Comparison of ENCODE assay signal across 8 mouse cellular contexts in the genomic region with DNA sequence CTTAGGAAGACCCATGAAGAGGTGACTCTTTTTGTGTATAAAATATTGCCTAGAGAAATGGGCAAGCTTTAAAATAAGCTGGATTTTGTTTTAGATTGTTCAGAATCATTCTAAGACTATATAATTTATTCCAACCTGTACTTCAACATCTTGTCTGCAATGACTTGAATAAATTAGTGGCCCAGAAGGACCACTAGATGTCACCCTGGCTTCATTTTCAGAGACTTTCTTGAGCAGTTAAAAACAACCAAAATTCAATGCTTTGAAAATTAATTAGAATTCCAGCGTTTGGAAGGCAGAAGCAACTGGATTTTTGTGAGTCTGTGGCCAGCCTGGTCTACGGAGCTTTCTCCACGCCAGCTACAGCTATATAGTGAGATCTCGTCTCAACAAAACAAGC. TPM values are rescaled to one million over a fixed set of nuclear protein-coding genes. Genes with fewer than 3 reads are reported as not detected.
DNase-seq lines count a peak whose midpoint lies in the region; ATAC-seq and TF ChIP-seq lines count a peak whose summit lies in the region.

No protein-coding gene starts in this region.

- H3K9me3 ChIP-seq in forebrain, embryonic 14.5 days (replicated peaks; ENCODE audit: control insufficient read depth, low read length) = no peaks in the 10 kb centered on the region
- H3K9me3 ChIP-seq in forebrain, embryonic 12.5 days = no peaks in the 10 kb centered on the region
- no peaks in the 10 kb centered on the region for H3K9me3 ChIP-seq in liver, postnatal 0 days (ENCODE audit: low read length)
- no peaks in the 10 kb centered on the region for H3K9me3 ChIP-seq in liver, embryonic 12.5 days (replicated peaks)

- TF ChIP-seq EP300 in liver, postnatal 0 days (IDR thresholded peaks at IDR 0.05; ENCODE audit: low read depth) = peak; percentile 23; the same call in 1 of the 2 replicates

- intact Hi-C loops in left cerebral cortex, postnatal 4 days (cut with DNase I) = loop anchor here (10.0 kb wide), 1 partner anchor 485 kb away; no protein-coding TSS in a partner anchor

- H3K4me2 ChIP-seq in forebrain, embryonic 14.5 days (ENCODE audit: low read length) = no peak overlapping the region
- no peak overlapping the region for H3K4me2 ChIP-seq in forebrain, embryonic 12.5 days
- no peak overlapping the region for H3K4me2 ChIP-seq in liver, postnatal 0 days (ENCODE audit: low read depth, low read length)
- no peak overlapping the region for H3K4me2 ChIP-seq in liver, embryonic 12.5 days

- peaks cover 3% of the 10 kb centered on the region; the same call in 1 of the 2 replicates for H3K4me1 ChIP-seq in forebrain, embryonic 14.5 days (ENCODE audit: control insufficient read depth, insufficient read depth, low read length)
- H3K4me1 ChIP-seq in forebrain, embryonic 12.5 days = peaks cover 25% of the 10 kb centered on the region
- peaks cover 9% of the 10 kb centered on the region for H3K4me1 ChIP-seq in liver, postnatal 0 days (ENCODE audit: insufficient read depth)
- peaks cover 14% of the 10 kb centered on the region for H3K4me1 ChIP-seq in liver, embryonic 12.5 days

- H3K27me3 ChIP-seq in forebrain, embryonic 14.5 days (replicated peaks; ENCODE audit: control insufficient read depth, insufficient read depth, low read length) = no peaks in the 10 kb centered on the region
- 0 out of 2 replicates have a peak, but pooled peaks cover 3% of the 10 kb centered on the region for H3K27me3 ChIP-seq in forebrain, embryonic 12.5 days
- peaks cover 20% of the 10 kb centered on the region for H3K27me3 ChIP-seq in liver, postnatal 0 days (ENCODE audit: insufficient read depth, low read length)
- H3K27me3 ChIP-seq in liver, embryonic 12.5 days (replicated peaks) = peaks cover 53% of the 10 kb centered on the region

- no peaks in the 10 kb centered on the region for H3K36me3 ChIP-seq in forebrain, embryonic 14.5 days (ENCODE audit: control insufficient read depth, insufficient read depth, low read length)
- no peaks in the 10 kb centered on the region for H3K36me3 ChIP-seq in forebrain, embryonic 12.5 days (replicated peaks)
- no peaks in the 10 kb centered on the region for H3K36me3 ChIP-seq in liver, postnatal 0 days (replicated peaks; ENCODE audit: insufficient read depth, low read length)
- no peaks in the 10 kb centered on the region for H3K36me3 ChIP-seq in liver, embryonic 12.5 days

- peak; percentile 92 for DNase-seq in forebrain, embryonic 14.5 days (ENCODE audit: low spot score)
- DNase-seq in liver, postnatal 0 days = no peak
- peak; percentile 32 for DNase-seq in c-Kit-positive CD71-negative TER-119-negative erythroid progenitor cells, embryonic 14.5 days (ENCODE audit: low read depth)
- peak; percentile 20 for DNase-seq in left cerebral cortex, postnatal 4 days
- no peak for DNase-seq in natural killer cell, adult 2 months (ENCODE audit: low spot score in 2 of 2)

- H3K27ac ChIP-seq in forebrain, embryonic 14.5 days (ENCODE audit: low read depth, low read length) = no peak overlapping the region
- no peak overlapping the region for H3K27ac ChIP-seq in forebrain, embryonic 12.5 days
- H3K27ac ChIP-seq in liver, postnatal 0 days (ENCODE audit: low read depth) = no peak overlapping the region
- no peak overlapping the region for H3K27ac ChIP-seq in liver, embryonic 12.5 days

- no peak for ATAC-seq in forebrain, embryonic 14.5 days
- ATAC-seq in forebrain, embryonic 12.5 days (ENCODE audit: low FRiP score) = no peak
- no peak for ATAC-seq in liver, postnatal 0 days
- ATAC-seq in liver, embryonic 12.5 days = no peak
- ATAC-seq in activated CD4-positive, CD25-positive, alpha-beta regulatory T cell, adult 4 months = no peak

- peak; percentile 69 for TF ChIP-seq CTCF in liver, postnatal 0 days (IDR thresholded peaks at IDR 0.05; ENCODE audit: low read depth)

- H3K4me3 ChIP-seq in forebrain, embryonic 14.5 days (ENCODE audit: low read depth, low read length) = no peak overlapping the region
- H3K4me3 ChIP-seq in forebrain, embryonic 12.5 days (replicated peaks) = no peak overlapping the region
- no peak overlapping the region for H3K4me3 ChIP-seq in liver, postnatal 0 days (ENCODE audit: low read depth, low read length)
- H3K4me3 ChIP-seq in liver, embryonic 12.5 days = no peak overlapping the region

- no peak overlapping the region for H3K9ac ChIP-seq in forebrain, embryonic 14.5 days (ENCODE audit: low read length)
- H3K9ac ChIP-seq in forebrain, embryonic 12.5 days = no peak overlapping the region
- no peak overlapping the region for H3K9ac ChIP-seq in liver, postnatal 0 days (replicated peaks)
- no peak overlapping the region for H3K9ac ChIP-seq in liver, embryonic 12.5 days

- WGBS in forebrain, embryonic 14.5 days = 22% methylated on average over 4 of the region's 4 CpGs
- WGBS in forebrain, embryonic 12.5 days = 26% methylated on average over 4 of the region's 4 CpGs
- WGBS in liver, postnatal 0 days (ENCODE audit: insufficient replicate concordance) = 28% methylated on average over 4 of the region's 4 CpGs
- 24% methylated on average over 4 of the region's 4 CpGs for WGBS in liver, embryonic 12.5 days (ENCODE audit: insufficient replicate concordance)

RNA-seq across cellular contexts. Expression of a gene that starts 3.8 kb away (rescaled TPM):
- 1.6 and 2.0 TPM in 2 replicates for polyA plus RNA-seq in forebrain, embryonic 14.5 days (2014; fragmentation: Nextera tagmentation; extraction: Ambion mirVana)
- 6.4 and 6.6 TPM in 2 replicates for polyA plus RNA-seq in forebrain, embryonic 12.5 days (2016; fragmentation: Nextera tagmentation; extraction: Ambion mirVana)
- 0.69 and 0.96 TPM in 2 replicates for polyA plus RNA-seq in liver, postnatal 0 days (2015; fragmentation: Nextera tagmentation; extraction: Ambion mirVana)
- 0.92 and 1.2 TPM in 2 replicates for polyA plus RNA-seq in liver, embryonic 12.5 days (2016; fragmentation: Nextera tagmentation; extraction: Ambion mirVana)
- total RNA-seq in left cerebral cortex, postnatal 4 days (2021) = 1 to 10 TPM; 3.2 to 4.9 TPM
- not detected for polyA plus RNA-seq in activated CD4-positive, CD25-positive, alpha-beta regulatory T cell, adult 4 months (2017; shearing (Covaris generic))

RNA-seq across cellular contexts. Expression of a gene that starts 4.4 kb away (rescaled TPM):
- 0.37 and 0.58 TPM in 2 replicates for polyA plus RNA-seq in forebrain, embryonic 14.5 days (2014; fragmentation: Nextera tagmentation; extraction: Ambion mirVana)
- polyA plus RNA-seq in forebrain, embryonic 12.5 days (2016; fragmentation: Nextera tagmentation; extraction: Ambion mirVana) = 0.56 and 0.72 TPM in 2 replicates
- 0.20 and 0.23 TPM in 2 replicates for polyA plus RNA-seq in liver, postnatal 0 days (2015; fragmentation: Nextera tagmentation; extraction: Ambion mirVana)
- 0.17 and 0.23 TPM in 2 replicates for polyA plus RNA-seq in liver, embryonic 12.5 days (2016; fragmentation: Nextera tagmentation; extraction: Ambion mirVana)
- total RNA-seq in left cerebral cortex, postnatal 4 days (2021) = under 1 TPM; 0.52 to 0.64 TPM
- not detected for polyA plus RNA-seq in activated CD4-positive, CD25-positive, alpha-beta regulatory T cell, adult 4 months (2017; shearing (Covaris generic))

Comparison
In these comparisons a context has a peak if more than half of its experiments do, and no peak if none do; other contexts are left out.
1. DNase-seq: peak in forebrain, embryonic 14.5 days (single experiment), c-Kit-positive CD71-negative TER-119-negative erythroid progenitor cells, embryonic 14.5 days (single experiment) and left cerebral cortex, postnatal 4 days (single experiment); none in liver, postnatal 0 days (single experiment) and natural killer cell, adult 2 months (0 of 2).